In the genomic region with DNA sequence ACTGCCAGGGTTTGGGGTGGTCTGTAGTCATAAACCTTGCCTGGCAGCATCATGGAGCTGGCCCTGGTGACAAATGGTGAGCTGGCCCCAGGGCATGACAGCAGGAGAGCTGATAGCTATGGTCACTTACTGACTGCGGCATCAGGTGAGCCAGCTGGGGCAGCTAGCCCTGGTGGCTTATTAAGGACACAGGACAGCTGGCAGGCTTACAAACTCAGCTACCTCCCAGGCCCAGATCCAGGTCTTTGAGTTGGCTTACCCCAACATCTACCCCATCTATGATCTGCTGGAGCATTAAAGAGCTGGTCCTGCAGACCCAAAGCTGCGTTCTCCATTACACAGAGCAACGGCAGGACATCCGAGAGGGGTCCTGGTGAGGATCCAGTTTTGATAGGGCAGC, we compare ENCODE assay signal across 26 mouse cellular contexts. TPM values are rescaled to one million over a fixed set of nuclear protein-coding genes. Genes with fewer than 3 reads are reported as not detected.
DNase-seq lines count a peak whose midpoint lies in the region; ATAC-seq and TF ChIP-seq lines count a peak whose summit lies in the region.
"Had no signal": no experiment of that assay in that cellular context is flagged by ENCODE, and none has a peak within 500 bp of the region (broad histone marks: within the 10 kb centered on the region; RNA-seq: fewer than 3 reads in every experiment).

No protein-coding gene starts in this region.

- H3K27me3 ChIP-seq in forebrain, embryonic 11.5 days (ENCODE audit: control insufficient read depth, insufficient read depth, low read length): no peaks in the 10 kb centered on the region
- no peaks in the 10 kb centered on the region for H3K27me3 ChIP-seq in forebrain, embryonic 16.5 days (replicated peaks; ENCODE audit: control insufficient read depth, insufficient read depth, low read length)
- H3K27me3 ChIP-seq in kidney, adult 2 months (replicated peaks; ENCODE audit: control insufficient read depth, insufficient read depth, low read length): no peaks in the 10 kb centered on the region
- no peaks in the 10 kb centered on the region for H3K27me3 ChIP-seq in liver, adult 2 months (ENCODE audit: control insufficient read depth, insufficient read depth, low read length)
- H3K27me3 ChIP-seq in hindbrain, embryonic 16.5 days (replicated peaks; ENCODE audit: control insufficient read depth, insufficient read depth, low read length): no peaks in the 10 kb centered on the region
- H3K27me3 ChIP-seq: hindbrain, embryonic 13.5 days had no signal

- 87% methylated on average over 4 of the region's 4 CpGs for WGBS in forebrain, embryonic 11.5 days
- WGBS in forebrain, embryonic 16.5 days: 93% methylated on average over 4 of the region's 4 CpGs
- 80% methylated on average over 4 of the region's 4 CpGs for WGBS in kidney, adult 2 months
- WGBS in liver, adult 2 months: 42% methylated on average over 4 of the region's 4 CpGs
- 91% methylated on average over 4 of the region's 4 CpGs for WGBS in hindbrain, embryonic 16.5 days

- TF ChIP-seq POLR2A in kidney, adult 2 months (IDR thresholded peaks at IDR 0.05; ENCODE audit: low read depth, low read length): no peak
- no peak for TF ChIP-seq POLR2A in liver, adult 2 months (IDR thresholded peaks at IDR 0.05; ENCODE audit: extremely low read depth, insufficient read depth, low read length)

- no peak for ATAC-seq in forebrain, embryonic 11.5 days (replicated peaks; ENCODE audit: low FRiP score)
- no peak for ATAC-seq in forebrain, embryonic 16.5 days
- ATAC-seq in hindbrain, embryonic 16.5 days: no peak
- ATAC-seq: forebrain, embryonic 14.5 days had no signal

- H3K4me1 ChIP-seq in forebrain, embryonic 11.5 days (replicated peaks; ENCODE audit: control insufficient read depth, insufficient read depth, low read length): 0 out of 2 replicates have a peak, but pooled peaks cover 2% of the 10 kb centered on the region
- H3K4me1 ChIP-seq in forebrain, embryonic 16.5 days (replicated peaks; ENCODE audit: control insufficient read depth, insufficient read depth, low read length): no peaks in the 10 kb centered on the region
- H3K4me1 ChIP-seq in kidney, adult 2 months (ENCODE audit: control insufficient read depth, insufficient read depth, low read length): peaks cover 19% of the 10 kb centered on the region
- peaks cover 32% of the 10 kb centered on the region for H3K4me1 ChIP-seq in liver, adult 2 months (ENCODE audit: control insufficient read depth, insufficient read depth, low read length)
- no peaks in the 10 kb centered on the region for H3K4me1 ChIP-seq in hindbrain, embryonic 16.5 days (ENCODE audit: control insufficient read depth, insufficient read depth, low read depth, low read length)

- H3K79me2 ChIP-seq in liver, adult 2 months (ENCODE audit: control insufficient read depth, insufficient read depth, low read length): peaks cover 33% of the 10 kb centered on the region; the same call in 1 of the 2 replicates

- no peak overlapping the region for H3K4me3 ChIP-seq in forebrain, embryonic 11.5 days (ENCODE audit: low read depth, low read length)
- H3K4me3 ChIP-seq in forebrain, embryonic 16.5 days (replicated peaks; ENCODE audit: low read length): no peak overlapping the region
- no peak overlapping the region for H3K4me3 ChIP-seq in kidney, adult 2 months (ENCODE audit: insufficient read depth, low read depth, low read length)
- H3K4me3 ChIP-seq in liver, adult 2 months (ENCODE audit: insufficient read depth, low read depth, low read length): no peak overlapping the region
- H3K4me3 ChIP-seq in hindbrain, embryonic 16.5 days (ENCODE audit: low read length): no peak overlapping the region
- H3K4me3 ChIP-seq: forebrain, embryonic 10.5 days; heart, adult 2 months; hindbrain, embryonic 13.5 days had no signal

- no peak for TF ChIP-seq CTCF in kidney, adult 2 months (conservative IDR thresholded peaks at IDR 0.05; ENCODE audit: insufficient read depth, insufficient read length, low read depth, low read length)
- TF ChIP-seq CTCF in liver, adult 2 months (IDR thresholded peaks at IDR 0.05; ENCODE audit: low read depth, low read length): peak; percentile 7; the same call in 1 of the 2 replicates

- peak; percentile 32 for DNase-seq in forebrain, embryonic 11.5 days (ENCODE audit: low spot score)
- peak; percentile 58 for DNase-seq in kidney, adult 2 months
- DNase-seq in kidney, postnatal 4 days: no peak
- peak; percentile 89 for DNase-seq in liver, adult 2 months (ENCODE audit: extremely low read depth, low read depth, low spot score)
- no peak for DNase-seq in liver
- DNase-seq: adrenal gland, adult 8-10 months; adrenal gland, postnatal 36 days; B cell, adult 2 months; cerebellum, adult 18-20 months; cerebellum, adult 9-10 months; gastrocnemius, postnatal 25 days; heart, adult 2 months had no signal

- H3K36me3 ChIP-seq in forebrain, embryonic 11.5 days (ENCODE audit: control insufficient read depth, insufficient read depth, low read length): no peaks in the 10 kb centered on the region; the same call in 1 of the 2 replicates
- H3K36me3 ChIP-seq in forebrain, embryonic 16.5 days (ENCODE audit: control insufficient read depth, insufficient read depth): no peaks in the 10 kb centered on the region
- no peaks in the 10 kb centered on the region for H3K36me3 ChIP-seq in kidney, adult 2 months (ENCODE audit: control insufficient read depth, insufficient read depth, low read length)
- no peaks in the 10 kb centered on the region for H3K36me3 ChIP-seq in liver, adult 2 months (ENCODE audit: control insufficient read depth, insufficient read depth, low read length)
- no peaks in the 10 kb centered on the region for H3K36me3 ChIP-seq in hindbrain, embryonic 16.5 days (ENCODE audit: control insufficient read depth, insufficient read depth, low read length)
- H3K36me3 ChIP-seq: hindbrain, embryonic 13.5 days had no signal

- H3K9me3 ChIP-seq in forebrain, embryonic 11.5 days (ENCODE audit: control insufficient read depth, low read length): no peaks in the 10 kb centered on the region; the same call in 1 of the 2 replicates
- no peaks in the 10 kb centered on the region for H3K9me3 ChIP-seq in forebrain, embryonic 16.5 days (ENCODE audit: control insufficient read depth, low read length)
- no peaks in the 10 kb centered on the region for H3K9me3 ChIP-seq in hindbrain, embryonic 16.5 days (ENCODE audit: control insufficient read depth, low read length)
- H3K9me3 ChIP-seq: hindbrain, embryonic 13.5 days had no signal

- no peak overlapping the region for H3K9ac ChIP-seq in forebrain, embryonic 11.5 days (ENCODE audit: low read length)
- H3K9ac ChIP-seq in forebrain, embryonic 16.5 days (replicated peaks; ENCODE audit: low read depth, low read length): no peak overlapping the region
- H3K9ac ChIP-seq in liver, adult 2 months (ENCODE audit: low read depth, low read length): 0 out of 2 replicates have a peak overlapping the region, but pooled peaks have one; percentile 30
- H3K9ac ChIP-seq in hindbrain, embryonic 16.5 days (ENCODE audit: low read depth, low read length): no peak overlapping the region
- H3K9ac ChIP-seq: hindbrain, embryonic 13.5 days had no signal

- H3K4me2 ChIP-seq in forebrain, embryonic 11.5 days (ENCODE audit: low read depth, low read length, severe bottlenecking): no peak overlapping the region
- no peak overlapping the region for H3K4me2 ChIP-seq in forebrain, embryonic 16.5 days (ENCODE audit: low read length)
- H3K4me2 ChIP-seq in hindbrain, embryonic 16.5 days (ENCODE audit: low read length): no peak overlapping the region
- H3K4me2 ChIP-seq: heart, embryonic 11.5 days; hindbrain, embryonic 13.5 days had no signal

- H3K27ac ChIP-seq in forebrain, embryonic 11.5 days (ENCODE audit: low read depth, low read length): no peak overlapping the region
- no peak overlapping the region for H3K27ac ChIP-seq in forebrain, embryonic 16.5 days (ENCODE audit: low read length)
- no peak overlapping the region for H3K27ac ChIP-seq in kidney, adult 2 months (ENCODE audit: insufficient read depth, low read depth, low read length)
- H3K27ac ChIP-seq in liver, adult 2 months (replicated peaks; ENCODE audit: insufficient read depth, low read depth, low read length): peak overlapping the region; percentile 80
- no peak overlapping the region for H3K27ac ChIP-seq in hindbrain, embryonic 16.5 days (ENCODE audit: low read depth, low read length)
- H3K27ac ChIP-seq: forebrain, embryonic 10.5 days; heart, adult 2 months; hindbrain, embryonic 13.5 days had no signal

RNA-seq across cellular contexts. Expression of gene Ifnk, which starts 18.4 kb away (rescaled TPM):
- polyA plus RNA-seq in forebrain, embryonic 11.5 days (2014; fragmentation: Nextera tagmentation; extraction: Ambion mirVana): 0.56 TPM in 1 of 2 replicates, not detected in the other
- polyA plus RNA-seq in forebrain, embryonic 16.5 days (2015; fragmentation: Nextera tagmentation; extraction: Ambion mirVana): 0.27 TPM in 1 of 2 replicates, not detected in the other
- polyA plus RNA-seq in kidney, adult 2 months (2012; rRNA removed): not detected in 2 replicates
- total RNA-seq in liver, adult 2 months (2014; rRNA removed): not detected in 2 replicates
- polyA plus RNA-seq in liver, adult 2 months (2012; rRNA removed): not detected in 2 replicates
- not detected in 2 replicates for polyA plus RNA-seq in hindbrain, embryonic 16.5 days (2015; fragmentation: Nextera tagmentation; extraction: Ambion mirVana)
- total RNA-seq: adrenal gland, postnatal 36 days; gastrocnemius, adult 8-10 months; gastrocnemius, postnatal 25 days; heart, adult 2 months; heart, postnatal 25 days; hematopoietic stem cell, adult 5-6 weeks; MEL had no signal
- polyA plus RNA-seq: embryonic facial prominence, embryonic 14.5 days; forebrain, embryonic 14.5 days; gonadal fat pad, adult 2 months; heart, adult 2 months; heart, embryonic 11.5 days; heart, embryonic 14.5 days; heart, postnatal 0 days; hindbrain, embryonic 13.5 days had no signal

RNA-seq across cellular contexts. Expression of gene Mob3b, which starts 23.9 kb away (rescaled TPM):
- 18.9 and 20.0 TPM in 2 replicates for polyA plus RNA-seq in forebrain, embryonic 11.5 days (2014; fragmentation: Nextera tagmentation; extraction: Ambion mirVana)
- polyA plus RNA-seq in forebrain, embryonic 16.5 days (2015; fragmentation: Nextera tagmentation; extraction: Ambion mirVana): 4.3 and 4.6 TPM in 2 replicates
- 11.8 and 13.4 TPM in 2 replicates for polyA plus RNA-seq in kidney, adult 2 months (2012; rRNA removed)
- 18.3 and 23.6 TPM in 2 replicates for total RNA-seq in liver, adult 2 months (2014; rRNA removed)
- 13.4 and 16.5 TPM in 2 replicates for polyA plus RNA-seq in liver, adult 2 months (2012; rRNA removed)
- polyA plus RNA-seq in hindbrain, embryonic 16.5 days (2015; fragmentation: Nextera tagmentation; extraction: Ambion mirVana): 3.9 TPM in 2 replicates

Comparison
In these comparisons a context has a peak if more than half of its experiments do, and no peak if none do; other contexts are left out.
1. DNase-seq: peak in forebrain, embryonic 11.5 days (single experiment), kidney, adult 2 months (single experiment) and liver, adult 2 months (single experiment); none in kidney, postnatal 4 days (0 of 2) and liver (single experiment).